Mouse (Mus musculus) pancreas, adult 10 weeks (tissue): ENCODE measurements around the gene Esp23. TPM values are rescaled to one million over a fixed set of nuclear protein-coding genes. Genes with fewer than 3 reads are reported as not detected.

Source experiments
- polyA plus RNA-seq: library from polyadenylated mRNA; stranded (reverse); fragments of 350-450 nt; fragmentation: Illumina TruSeq; extraction: RNeasy Lipid Tissue Mini Kit (QIAGEN cat#74804); gene quantifications from one replicate; pipeline ENCODE4 v1.2.3, GENCODE M21; 2015; ENCODE audit warnings: low read depth, low replicate concordance; ENCODE audit not compliant: insufficient read depth

Gene Esp23
- not detected for polyA plus RNA-seq

DNA sequence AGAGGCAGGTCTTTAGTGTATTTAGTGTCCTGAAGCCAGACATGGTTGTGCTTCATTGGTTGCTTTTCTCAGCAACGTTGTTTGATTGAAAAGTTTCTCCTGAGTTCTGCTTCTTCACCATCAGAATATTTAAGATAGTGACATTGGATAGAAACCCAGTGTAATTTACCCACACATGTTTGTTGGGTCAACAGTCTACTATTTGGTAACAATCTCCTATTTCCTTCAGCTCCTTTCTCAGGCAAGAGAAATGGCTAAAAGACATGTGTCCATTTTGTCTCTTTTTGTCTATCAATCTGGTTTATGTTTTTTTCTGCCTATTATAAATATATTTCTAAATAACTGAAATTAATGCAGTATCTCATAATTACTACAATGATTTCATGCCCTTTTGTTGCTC, at the start of gene Esp23:
Gene Esp23, minus strand, starts transcription at position 101 of the 400 bp plus-strand sequence.

DNA sequence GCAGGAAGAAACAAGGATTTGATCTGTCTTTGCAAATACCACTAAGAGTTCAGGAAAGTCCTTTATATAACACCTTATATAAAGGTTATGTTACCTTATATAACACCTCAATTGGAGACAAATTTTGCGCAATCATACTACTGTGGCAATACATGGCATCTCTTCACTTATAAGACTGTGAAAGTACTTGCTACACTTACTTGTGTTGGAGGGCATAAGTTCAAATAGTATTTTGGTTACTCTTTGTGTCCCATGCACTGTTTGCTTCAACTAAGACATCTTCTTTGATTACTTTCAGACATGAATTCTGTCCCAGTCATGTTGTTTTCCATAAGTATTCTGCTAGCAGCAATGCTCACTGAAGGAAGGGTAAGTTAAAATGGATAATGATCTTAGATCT, 18.2 kb upstream of the Esp23 start, which contains the start of gene Esp22:
Gene Esp22, plus strand, starts transcription at position 301 of the 400 bp plus-strand sequence.

DNA sequence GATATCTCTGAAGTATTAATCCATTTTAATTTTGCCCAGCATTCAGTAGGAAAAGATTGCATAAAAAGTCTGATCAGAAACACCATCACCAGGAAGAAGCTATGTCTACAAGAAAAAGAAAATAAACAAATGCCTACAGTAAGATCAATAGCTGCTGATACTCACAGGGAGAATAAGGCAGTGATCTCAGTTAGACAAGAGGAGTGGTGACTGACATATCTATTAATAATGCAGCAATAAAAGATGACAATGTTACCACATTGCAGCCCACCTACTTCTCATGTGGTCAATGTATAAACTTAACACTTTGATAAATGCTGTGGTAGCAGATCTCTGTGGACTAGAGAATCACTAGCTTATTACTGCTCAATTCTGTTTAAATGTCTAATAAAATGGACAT, 33.6 kb downstream of the Esp23 start, which contains the start of gene Gm21903:
Gene Gm21903, minus strand, starts transcription at position 101 of the 400 bp plus-strand sequence.

DNA sequence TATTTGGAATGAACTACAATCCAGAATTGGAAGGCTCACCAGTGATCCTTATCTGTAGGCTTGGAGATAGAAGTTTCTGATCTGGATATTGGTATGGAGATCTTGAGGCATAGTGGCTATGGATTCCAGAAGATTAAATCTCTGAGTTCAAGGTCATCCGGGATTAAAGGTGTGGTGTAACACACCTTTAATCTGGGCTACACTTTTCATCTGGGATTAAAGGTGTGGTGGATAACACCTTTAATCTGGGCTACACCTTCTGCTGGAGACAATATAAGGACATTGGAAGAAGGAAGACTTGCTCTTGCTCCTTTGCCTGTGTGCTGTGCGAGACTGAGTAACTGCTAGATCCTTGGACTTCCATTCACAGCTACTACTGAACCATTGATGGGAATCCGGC, 40.4 kb downstream of the Esp23 start, which contains the start of gene Esp24:
Gene Esp24, plus strand, starts transcription at position 301 of the 400 bp plus-strand sequence.

Other genes starting within 250 kb of the Esp23 start
- gene Esp24, start 40.3 kb downstream of the Esp23 start, polyA plus RNA-seq, result not detected
- not detected for gene Gm21903, start 33.7 kb downstream of the Esp23 start, polyA plus RNA-seq
- not detected for gene Esp22, start 18.3 kb upstream of the Esp23 start, polyA plus RNA-seq